Mouse (Mus musculus): ENCODE data around the gene Sema4a. TPM values are rescaled to one million over a fixed set of nuclear protein-coding genes. Genes with fewer than 3 reads are reported as not detected.

The Sema4a gene
- polyA plus RNA-seq, 1 experiment from 2014 or later, result 2.1 TPM

DNA sequence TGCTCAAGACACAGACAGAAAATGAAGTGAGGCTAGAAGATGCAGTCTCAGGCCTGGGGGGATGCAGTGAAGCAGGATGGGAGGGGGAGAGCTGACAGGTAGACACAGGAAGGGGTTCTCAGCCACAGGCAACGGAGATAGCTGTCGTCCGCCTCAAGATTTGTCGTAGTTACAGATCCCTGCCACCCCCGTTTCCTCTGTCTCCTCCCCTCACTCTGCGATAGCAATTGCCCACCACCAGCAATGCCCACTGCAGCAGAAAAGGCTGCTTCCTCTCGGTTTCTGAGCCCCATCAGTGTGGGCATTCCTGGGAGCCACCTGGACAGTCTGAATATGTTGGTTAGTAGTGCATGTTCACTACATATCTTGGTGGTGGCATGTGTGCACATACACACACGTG is 7.6 kb downstream of the Sema4a start:
- Histone ChIP-seq H3K4me1 (replicated peaks) (peaks cover 15% of the 10 kb centered on the region), H3K4me2 (no peak overlapping the region), H3K9ac (no peak overlapping the region), H3K27me3 (peaks cover 46% of the 10 kb centered on the region), H3K4me3 (no peak overlapping the region), H3K27ac (no peak overlapping the region), H3K9me3 (replicated peaks) (no peaks in the 10 kb centered on the region), H3K36me3 (no peaks in the 10 kb centered on the region)
- no peak for ATAC-seq (replicated peaks; ENCODE audit: insufficient number of reproducible peaks, insufficient read depth, low FRiP score, low read depth)
- 35% methylated on average over 8 of the region's 8 CpGs for WGBS

DNA sequence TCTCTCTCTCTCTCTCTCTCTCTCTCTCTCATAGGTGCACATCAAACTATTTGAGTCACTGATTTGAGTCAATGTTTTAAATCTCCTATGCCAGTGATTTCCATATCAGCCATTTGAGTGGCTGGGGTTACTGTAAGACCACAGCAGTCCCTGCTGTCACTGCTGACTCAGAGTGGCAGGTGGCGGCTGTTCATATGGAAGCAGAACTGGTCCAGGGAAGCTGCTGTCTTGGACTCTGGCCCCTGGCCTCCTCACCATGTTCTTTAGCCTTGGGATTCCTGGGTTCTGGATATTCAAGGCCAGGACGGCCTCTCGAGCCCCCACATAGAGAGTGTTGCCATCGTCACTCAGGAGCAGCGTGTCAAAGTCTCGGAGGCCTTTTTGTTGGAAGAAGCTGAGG is 8.3 kb downstream of the Sema4a start:
- no peak for ATAC-seq (replicated peaks; ENCODE audit: insufficient number of reproducible peaks, insufficient read depth, low FRiP score, low read depth)
- H3K4me1 ChIP-seq (replicated peaks), result peaks cover 15% of the 10 kb centered on the region
- H3K4me3 ChIP-seq, result no peak overlapping the region
- H3K36me3 ChIP-seq, result no peaks in the 10 kb centered on the region
- no peak overlapping the region for H3K27ac ChIP-seq
- H3K9ac ChIP-seq, result no peak overlapping the region
- H3K27me3 ChIP-seq, result peaks cover 40% of the 10 kb centered on the region
- 60% methylated on average over 6 of the region's 6 CpGs for WGBS
- no peaks in the 10 kb centered on the region for H3K9me3 ChIP-seq (replicated peaks)
- H3K4me2 ChIP-seq, result no peak overlapping the region

DNA sequence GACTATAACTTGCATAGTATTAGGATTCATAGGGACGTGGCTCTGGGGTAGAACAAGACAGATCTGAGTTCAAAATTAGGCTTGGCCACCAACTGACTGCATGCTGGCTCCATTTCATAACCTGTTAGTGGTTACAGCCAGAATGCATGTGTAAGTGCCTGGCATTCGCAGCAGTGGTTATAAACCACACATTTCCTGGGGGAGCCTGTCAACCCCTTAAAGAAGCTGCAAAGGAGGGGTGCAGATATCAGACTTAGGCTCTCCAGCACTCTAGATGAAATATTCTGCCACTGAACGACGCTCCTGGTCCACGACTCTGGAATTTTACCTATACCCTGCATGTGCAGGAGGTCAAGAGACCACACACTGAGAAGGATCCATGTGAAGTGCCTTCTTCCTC is 8.7 kb downstream of the Sema4a start:
- Histone ChIP-seq H3K36me3 (no peaks in the 10 kb centered on the region), H3K27ac (no peak overlapping the region), H3K9ac (no peak overlapping the region), H3K4me3 (no peak overlapping the region), H3K27me3 (peaks cover 35% of the 10 kb centered on the region), H3K4me2 (no peak overlapping the region), H3K9me3 (replicated peaks) (no peaks in the 10 kb centered on the region), H3K4me1 (replicated peaks) (peaks cover 15% of the 10 kb centered on the region)
- WGBS, result 61% methylated on average over 5 of the region's 5 CpGs
- ATAC-seq (replicated peaks; ENCODE audit: insufficient number of reproducible peaks, insufficient read depth, low FRiP score, low read depth), result no peak

DNA sequence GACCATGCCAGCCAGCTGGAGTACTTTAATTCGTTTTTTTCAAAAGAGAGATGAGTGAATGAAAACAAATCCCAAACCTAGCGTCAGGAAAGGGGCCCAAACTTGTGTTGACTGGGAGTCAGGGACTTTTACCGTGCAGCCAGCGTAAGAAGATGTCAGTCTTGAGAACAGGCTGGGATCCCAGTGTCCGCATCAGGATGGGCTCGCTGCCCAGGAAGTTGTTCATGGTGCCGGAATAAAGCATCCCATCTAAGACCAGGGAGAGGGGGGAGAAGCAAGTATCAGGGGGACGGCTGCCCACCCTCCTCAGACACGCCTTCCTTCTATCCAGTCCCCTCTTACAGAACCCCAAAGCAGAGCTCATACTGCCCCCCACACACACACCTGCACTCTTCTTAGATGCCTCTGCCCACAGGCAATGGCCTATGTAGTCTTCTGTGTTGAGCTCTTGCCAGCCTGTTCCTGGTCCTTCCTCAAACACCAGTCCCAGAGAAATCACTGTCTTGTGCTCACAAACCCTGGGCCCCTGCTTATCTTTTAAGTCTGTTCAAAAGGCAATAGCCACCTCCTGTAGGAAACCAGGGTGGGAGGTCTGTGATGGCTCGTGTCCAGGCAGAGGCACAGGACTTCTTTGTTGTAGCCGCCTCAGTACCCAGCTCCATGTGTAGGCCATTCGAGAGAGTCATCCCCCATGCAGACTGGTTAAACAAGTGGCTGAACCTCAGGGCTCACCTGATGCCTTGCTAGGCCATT is 10.4 kb downstream of the Sema4a start:
- Histone ChIP-seq H3K4me2 (no peak overlapping the region), H3K27ac (no peak overlapping the region), H3K9ac (no peak overlapping the region), H3K27me3 (peaks cover 27% of the 10 kb centered on the region), H3K36me3 (no peaks in the 10 kb centered on the region), H3K9me3 (replicated peaks) (no peaks in the 10 kb centered on the region), H3K4me3 (no peak overlapping the region), H3K4me1 (replicated peaks) (peaks cover 22% of the 10 kb centered on the region)
- 69% methylated on average over 12 of the region's 12 CpGs for WGBS
- ATAC-seq (replicated peaks; ENCODE audit: insufficient number of reproducible peaks, insufficient read depth, low FRiP score, low read depth), result no peak

DNA sequence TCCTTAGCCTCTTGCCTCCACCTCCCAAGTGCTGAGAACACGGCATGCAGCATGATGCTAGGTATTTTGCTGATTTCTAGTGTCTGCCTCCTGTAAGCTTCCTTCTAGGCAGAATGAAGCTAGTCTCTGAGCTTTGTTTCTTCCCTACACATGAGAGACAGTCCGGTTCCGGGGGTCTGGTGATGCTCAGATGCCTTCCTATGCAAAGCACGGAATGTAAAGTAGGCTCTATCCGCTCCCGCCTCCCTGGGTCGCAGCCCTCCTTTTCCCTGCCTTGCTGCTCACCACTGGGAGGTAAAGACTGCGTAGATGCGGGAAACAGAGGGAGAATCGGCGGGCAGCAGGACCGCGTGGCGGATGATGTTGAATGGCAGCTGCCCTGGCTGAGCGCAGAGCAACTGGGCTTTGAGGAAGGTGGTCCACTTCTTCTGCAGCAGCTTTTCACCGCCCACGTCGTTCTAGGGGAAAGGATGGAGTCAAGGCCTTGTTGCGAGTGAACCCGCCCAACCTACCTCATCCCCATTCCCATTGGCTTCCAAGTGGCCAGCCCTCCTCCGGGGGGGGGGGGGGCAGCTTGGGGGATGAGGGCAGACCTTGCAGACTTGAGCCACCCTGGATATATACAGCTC is 11.5 kb downstream of the Sema4a start:
- 14% methylated on average over 21 of the region's 21 CpGs for WGBS
- Histone ChIP-seq H3K9me3 (replicated peaks) (no peaks in the 10 kb centered on the region), H3K4me2 (peak overlapping the region; percentile 50), H3K27ac (no peak overlapping the region), H3K4me1 (replicated peaks) (peaks cover 16% of the 10 kb centered on the region), H3K9ac (no peak overlapping the region), H3K4me3 (peak overlapping the region; percentile 20), H3K36me3 (no peaks in the 10 kb centered on the region), H3K27me3 (peaks cover 27% of the 10 kb centered on the region)
- ATAC-seq (replicated peaks; ENCODE audit: insufficient number of reproducible peaks, insufficient read depth, low FRiP score, low read depth), result no peak

DNA sequence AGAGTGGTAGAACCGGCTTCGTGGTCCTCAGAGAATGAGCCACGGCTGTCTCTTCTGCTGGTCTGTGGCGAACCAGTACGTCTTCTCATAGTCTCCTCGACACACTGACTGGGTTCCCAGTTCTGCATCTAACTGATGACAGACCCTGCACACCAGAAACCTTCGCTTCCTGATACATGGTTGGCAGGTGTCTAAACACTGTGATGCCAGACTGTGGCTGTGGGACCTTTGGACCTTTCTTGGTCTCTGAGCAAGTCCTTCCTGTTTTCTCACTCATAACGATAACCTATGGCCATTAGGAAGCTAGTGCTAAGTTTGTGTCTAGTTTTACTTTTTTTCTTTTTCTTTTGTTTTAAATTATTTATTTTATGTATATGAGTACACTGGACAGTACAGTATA is 12.5 kb downstream of the Sema4a start:
- Histone ChIP-seq H3K36me3 (no peaks in the 10 kb centered on the region), H3K4me1 (replicated peaks) (peaks cover 16% of the 10 kb centered on the region; the same call in 1 of the 2 replicates), H3K27me3 (peaks cover 22% of the 10 kb centered on the region), H3K9me3 (replicated peaks) (no peaks in the 10 kb centered on the region), H3K4me2 (no peak overlapping the region), H3K27ac (no peak overlapping the region), H3K9ac (no peak overlapping the region), H3K4me3 (no peak overlapping the region)
- 85% methylated on average over 8 of the region's 8 CpGs for WGBS
- no peak for ATAC-seq (replicated peaks; ENCODE audit: insufficient number of reproducible peaks, insufficient read depth, low FRiP score, low read depth)

- no peaks in the 10 kb centered on the region for H3K9me3 ChIP-seq (replicated peaks)
- 58% methylated on average over 8 of the region's 8 CpGs for whole genome bisulfite sequencing
Observed at GRCm38 (mm10) chr3:88447676-88448183, 13.3 kb downstream of the Sema4a start.

GRCm38 (mm10) chr3:88446471-88447123 is 14.4 kb downstream of the Sema4a start:
- no peaks in the 10 kb centered on the region for H3K36me3 ChIP-seq
- peaks cover 14% of the 10 kb centered on the region; the same call in 1 of the 2 replicates for H3K4me1 ChIP-seq (replicated peaks)
- 47% methylated on average over 8 of the region's 8 CpGs for WGBS
- H3K27me3 ChIP-seq, result peaks cover 8% of the 10 kb centered on the region
- no peaks in the 10 kb centered on the region for H3K9me3 ChIP-seq (replicated peaks)
- H3K9ac ChIP-seq, result no peak overlapping the region
- no peak overlapping the region for H3K4me3 ChIP-seq
- no peak overlapping the region for H3K27ac ChIP-seq
- 0 out of 2 replicates have a peak overlapping the region, but pooled peaks have one; percentile 2 for H3K4me2 ChIP-seq
- ATAC-seq (replicated peaks; ENCODE audit: insufficient number of reproducible peaks, insufficient read depth, low FRiP score, low read depth), result no peak

More at GRCm38 (mm10) chr3:88447676-88448183, 13.3 kb downstream of the Sema4a start:
- no peak overlapping the region for H3K9ac ChIP-seq
- ATAC-seq (replicated peaks; ENCODE audit: insufficient number of reproducible peaks, insufficient read depth, low FRiP score, low read depth), result no peak
- peaks cover 16% of the 10 kb centered on the region for H3K27me3 ChIP-seq
- no peak overlapping the region for H3K27ac ChIP-seq
- H3K36me3 ChIP-seq, result no peaks in the 10 kb centered on the region
- H3K4me1 ChIP-seq (replicated peaks), result peaks cover 14% of the 10 kb centered on the region; the same call in 1 of the 2 replicates
- no peak overlapping the region for H3K4me3 ChIP-seq
- H3K4me2 ChIP-seq, result no peak overlapping the region

- no peaks in the 10 kb centered on the region for H3K9me3 ChIP-seq (replicated peaks)
- H3K4me2 ChIP-seq, result no peak overlapping the region
- WGBS, result 69% methylated on average over 7 of the region's 7 CpGs
Observed at GRCm38 (mm10) chr3:88442888-88443287, 18.1 kb downstream of the Sema4a start.

GRCm38 (mm10) chr3:88442488-88442887 is 18.5 kb downstream of the Sema4a start:
- no peak for ATAC-seq (replicated peaks; ENCODE audit: insufficient number of reproducible peaks, insufficient read depth, low FRiP score, low read depth)
- Histone ChIP-seq H3K27ac (no peak overlapping the region), H3K36me3 (no peaks in the 10 kb centered on the region), H3K4me2 (no peak overlapping the region), H3K4me1 (replicated peaks) (peaks cover 26% of the 10 kb centered on the region), H3K9ac (no peak overlapping the region), H3K9me3 (replicated peaks) (no peaks in the 10 kb centered on the region), H3K27me3 (peaks cover 3% of the 10 kb centered on the region; the same call in 1 of the 2 replicates), H3K4me3 (no peak overlapping the region)
- WGBS, result 62% methylated on average over 12 of the region's 12 CpGs

More at GRCm38 (mm10) chr3:88442888-88443287, 18.1 kb downstream of the Sema4a start:
- Histone ChIP-seq H3K4me3 (no peak overlapping the region), H3K4me1 (replicated peaks) (peaks cover 22% of the 10 kb centered on the region), H3K36me3 (no peaks in the 10 kb centered on the region), H3K27me3 (peaks cover 3% of the 10 kb centered on the region; the same call in 1 of the 2 replicates), H3K9ac (no peak overlapping the region), H3K27ac (no peak overlapping the region)
- no peak for ATAC-seq (replicated peaks; ENCODE audit: insufficient number of reproducible peaks, insufficient read depth, low FRiP score, low read depth)
